Mouse (Mus musculus) gastrocnemius, adult 8-10 months (tissue): ENCODE results near the gene Adh7. TPM values are rescaled to one million over a fixed set of nuclear protein-coding genes. Genes with fewer than 3 reads are reported as not detected.

Source experiments
- DNase-seq, 2 experiments: peaks; one replicate each; pipeline ENCODE4 v3.0.0; 2022; ENCODE audit warnings: low spot score in 2 of 2
- total RNA-seq, 4 experiments: library from RNA; stranded (reverse); gene quantifications; 2 replicates each; pipeline ENCODE4 v1.2.4; 2022

The Adh7 gene
- total RNA-seq, 4 experiments from 2014 or later: 0.12 to 0.88 (median 0.37) TPM

- peak; percentile 35 to 49 for DNase-seq
These were observed 5.4 kb downstream of the Adh7 start for GRCm38 (mm10) chr3:138222952-138223351.

- no peak for DNase-seq
These were observed 6.9 kb downstream of the Adh7 start for GRCm38 (mm10) chr3:138224363-138224954.

- DNase-seq: no peak
These were observed 7.8 kb downstream of the Adh7 start for GRCm38 (mm10) chr3:138225331-138225730.

GRCm38 (mm10) chr3:138225853-138226252 lies 8.3 kb downstream of the Adh7 start:
- DNase-seq: no peak

- DNase-seq: no peak
These were observed 8.9 kb downstream of the Adh7 start for GRCm38 (mm10) chr3:138226476-138226875.

- DNase-seq: no peak
These were observed 9.5 kb downstream of the Adh7 start for GRCm38 (mm10) chr3:138227082-138227481.

GRCm38 (mm10) chr3:138227782-138228181 lies 10.2 kb downstream of the Adh7 start:
- DNase-seq: no peak

- no peak for DNase-seq
These were observed 11.9 kb downstream of the Adh7 start for GRCm38 (mm10) chr3:138229448-138229847.

- no peak for DNase-seq
These were observed 12.7 kb downstream of the Adh7 start for GRCm38 (mm10) chr3:138230266-138230665.

GRCm38 (mm10) chr3:138231531-138231930 lies 14.0 kb downstream of the Adh7 start:
- DNase-seq: no peak

- DNase-seq: no peak
These were observed 19.1 kb downstream of the Adh7 start for GRCm38 (mm10) chr3:138236546-138237163.

GRCm38 (mm10) chr3:138238046-138238445 lies 20.5 kb downstream of the Adh7 start:
- DNase-seq: no peak

GRCm38 (mm10) chr3:138239461-138239860 lies 21.9 kb downstream of the Adh7 start:
- no peak for DNase-seq

GRCm38 (mm10) chr3:138240411-138240810 lies 22.9 kb downstream of the Adh7 start:
- DNase-seq: no peak

GRCm38 (mm10) chr3:138240942-138241341 lies 23.4 kb downstream of the Adh7 start:
- DNase-seq: no peak

GRCm38 (mm10) chr3:138241371-138241770 lies 23.8 kb downstream of the Adh7 start:
- DNase-seq: no peak

- no peak for DNase-seq
These were observed 24.6 kb downstream of the Adh7 start for GRCm38 (mm10) chr3:138242021-138242726.

- DNase-seq: no peak
These were observed 25.4 kb downstream of the Adh7 start for GRCm38 (mm10) chr3:138242933-138243332.

GRCm38 (mm10) chr3:138244338-138244874 lies 26.8 kb downstream of the Adh7 start:
- DNase-seq: no peak

- DNase-seq: no peak
These were observed 29.0 kb downstream of the Adh7 start for GRCm38 (mm10) chr3:138246511-138247020.

GRCm38 (mm10) chr3:138247241-138247640 lies 29.7 kb downstream of the Adh7 start:
- DNase-seq: no peak

- DNase-seq: no peak
These were observed 30.5 kb downstream of the Adh7 start for GRCm38 (mm10) chr3:138248011-138248410.
